Mouse (Mus musculus): ENCODE data around the gene Cd300a. TPM values are rescaled to one million over a fixed set of nuclear protein-coding genes. Genes with fewer than 3 reads are reported as not detected.

Cd300a gene
- polyA plus RNA-seq (2012; rRNA removed), result 0.24 and 0.39 TPM in 2 replicates

DNA sequence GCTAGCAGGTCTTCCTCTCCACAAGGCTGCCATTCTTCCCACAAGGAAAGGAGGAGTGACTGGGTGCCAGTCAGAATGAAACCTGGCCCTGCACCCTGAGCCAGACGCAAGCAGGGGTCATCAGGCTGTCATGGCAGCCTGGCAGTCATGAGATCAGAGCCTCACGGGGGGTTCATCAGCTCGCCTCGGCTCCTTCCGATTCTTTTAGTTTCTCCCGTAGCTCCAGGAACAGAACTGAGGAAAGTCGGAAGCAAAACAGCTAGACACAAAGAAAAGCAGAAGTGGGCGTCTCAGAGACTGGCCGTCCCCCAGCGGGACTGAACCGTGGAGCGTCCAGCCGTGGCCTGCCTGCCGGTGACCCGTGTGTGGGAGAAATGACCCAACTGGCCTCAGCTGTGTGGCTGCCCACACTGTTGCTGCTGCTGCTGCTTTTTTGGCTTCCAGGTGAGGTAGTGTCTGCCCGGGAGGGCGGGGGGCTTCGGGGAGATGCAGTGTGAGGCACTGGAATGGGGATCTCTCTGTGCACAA, at the start of gene Cd300a:
Cd300a (plus strand) TSS at position 51 of the 528 bp plus-strand sequence.

DNA sequence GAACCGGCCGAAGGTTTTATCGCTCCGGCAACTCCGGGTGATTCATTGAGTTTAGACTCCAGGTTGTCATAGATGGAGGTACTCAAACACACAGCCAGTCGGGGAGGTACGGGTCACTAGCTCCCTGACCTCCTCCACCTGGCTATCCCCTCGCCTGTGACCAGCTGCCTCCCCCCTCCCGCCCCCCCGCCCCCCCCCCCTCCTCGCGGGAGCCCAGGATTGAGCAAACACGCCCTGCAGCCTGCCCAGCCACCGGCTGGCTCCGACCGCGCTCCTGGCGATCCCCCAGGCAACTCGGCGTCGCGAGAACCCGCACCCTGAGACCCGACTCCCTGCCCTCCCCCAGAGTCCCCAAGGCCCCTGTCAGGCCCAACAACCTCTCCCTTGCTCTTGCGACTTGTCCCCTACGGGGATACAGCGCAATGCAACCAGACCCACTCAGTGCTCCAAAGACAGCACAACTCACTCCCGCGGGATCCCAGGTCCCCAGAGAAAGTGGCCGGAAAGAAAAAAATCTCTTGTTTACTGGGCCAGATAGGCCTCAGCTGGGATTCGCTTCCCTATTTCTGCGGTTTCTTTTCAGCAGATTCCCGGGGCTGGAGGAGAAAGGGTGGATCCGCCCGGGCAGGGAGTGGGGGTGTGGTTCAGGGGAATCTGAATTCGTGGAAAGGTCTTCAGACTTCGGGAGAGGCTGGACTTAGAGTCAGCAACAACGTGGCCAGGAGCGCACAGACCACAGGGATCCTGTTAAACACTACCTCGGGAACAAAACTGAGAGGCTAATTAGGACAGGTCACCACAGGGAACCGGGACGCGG, 39.2 kb upstream of the Cd300a start, which contains the start of gene Gprc5c:
Gprc5c (plus strand) TSS at position 701 of the 817 bp plus-strand sequence.

DNA sequence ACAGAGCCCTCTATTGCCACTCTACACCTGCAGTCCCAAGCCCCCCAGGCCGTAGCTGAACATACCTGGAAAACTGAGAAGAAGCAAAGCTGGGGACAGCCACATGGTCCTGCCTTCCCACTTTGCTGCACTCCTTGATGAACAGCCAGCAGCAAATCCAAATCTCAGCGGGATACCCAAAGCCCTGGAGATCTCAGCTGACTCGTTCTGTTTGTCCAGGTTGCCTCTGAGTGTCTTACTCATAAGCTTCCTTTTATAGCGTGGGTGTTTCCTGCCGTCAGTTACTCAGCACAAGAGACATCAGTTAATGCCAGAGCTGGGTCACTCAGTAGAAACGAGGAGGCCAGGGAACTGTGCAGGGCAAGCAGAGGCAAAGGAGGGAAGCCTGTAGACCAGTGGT, 44.3 kb downstream of the Cd300a start, which contains the start of gene Cd300lb:
Cd300lb (minus strand) TSS at position 243 of the 400 bp plus-strand sequence.

Other genes with a start within 250 kb of the Cd300a start
- 34.7 and 50.3 TPM in 2 replicates for gene Rpl38, start 221.5 kb upstream of the Cd300a start, polyA plus RNA-seq (2012; rRNA removed)
- gene Ttyh2, start 214.6 kb upstream of the Cd300a start, polyA plus RNA-seq (2012; rRNA removed), result 9.7 and 10.4 TPM in 2 replicates
- gene Dnaic2, start 162.6 kb upstream of the Cd300a start, polyA plus RNA-seq (2012; rRNA removed), result 0.16 and 0.31 TPM in 2 replicates
- 0.52 and 1.1 TPM in 2 replicates for gene Kif19a, start 124.7 kb upstream of the Cd300a start, polyA plus RNA-seq (2012; rRNA removed)
- 0.78 and 2.2 TPM in 2 replicates for gene Btbd17, start 94.1 kb upstream of the Cd300a start, polyA plus RNA-seq (2012; rRNA removed)
- gene Gpr142, start 91.1 kb upstream of the Cd300a start, polyA plus RNA-seq (2012; rRNA removed), result 0.23 and 0.43 TPM in 2 replicates
- 5.8 and 8.1 TPM in 2 replicates for gene Gprc5c, start 38.9 kb upstream of the Cd300a start, polyA plus RNA-seq (2012; rRNA removed)
- 0.58 and 0.64 TPM in 2 replicates for gene Cd300lb, start 44.3 kb downstream of the Cd300a start, polyA plus RNA-seq (2012; rRNA removed)
- 0.26 and 0.32 TPM in 2 replicates for gene Cd300c, start 79.1 kb downstream of the Cd300a start, polyA plus RNA-seq (2012; rRNA removed)
- 0.34 and 0.44 TPM in 2 replicates for gene Cd300ld, start 99.9 kb downstream of the Cd300a start, polyA plus RNA-seq (2012; rRNA removed)
- gene Cd300c2, start 111.8 kb downstream of the Cd300a start, polyA plus RNA-seq (2012; rRNA removed), result 2.0 and 2.5 TPM in 2 replicates
- gene Cd300ld2, start 126.2 kb downstream of the Cd300a start, polyA plus RNA-seq (2012; rRNA removed), result not detected in 2 replicates
- 0.39 TPM in 1 of 2 replicates, not detected in the other for gene Cd300ld4, start 137.0 kb downstream of the Cd300a start, polyA plus RNA-seq (2012; rRNA removed)
- gene Cd300ld5, start 147.7 kb downstream of the Cd300a start, polyA plus RNA-seq (2012; rRNA removed), result 1.5 and 2.2 TPM in 2 replicates
- gene Cd300ld3, start 158.4 kb downstream of the Cd300a start, polyA plus RNA-seq (2012; rRNA removed), result 2.0 and 7.5 TPM in 2 replicates
- 0.12 and 0.21 TPM in 2 replicates for gene Cd300e, start 172.1 kb downstream of the Cd300a start, polyA plus RNA-seq (2012; rRNA removed)
- 0.74 and 1.2 TPM in 2 replicates for gene Rab37, start 201.4 kb downstream of the Cd300a start, polyA plus RNA-seq (2012; rRNA removed)
- 1.7 and 2.3 TPM in 2 replicates for gene Cd300lf, start 244.0 kb downstream of the Cd300a start, polyA plus RNA-seq (2012; rRNA removed)